Mouse (Mus musculus): ENCODE measurements around the gene Defa35. TPM values are rescaled to one million over a fixed set of nuclear protein-coding genes. Genes with fewer than 3 reads are reported as not detected.
"Not testable (repeated sequence)": the region's sequence is repeated elsewhere in the genome, so short reads cannot be mapped to it uniquely, and the experiment has no call there.

Gene Defa35
- not detected in 2 replicates for polyA plus RNA-seq (2012)

DNA sequence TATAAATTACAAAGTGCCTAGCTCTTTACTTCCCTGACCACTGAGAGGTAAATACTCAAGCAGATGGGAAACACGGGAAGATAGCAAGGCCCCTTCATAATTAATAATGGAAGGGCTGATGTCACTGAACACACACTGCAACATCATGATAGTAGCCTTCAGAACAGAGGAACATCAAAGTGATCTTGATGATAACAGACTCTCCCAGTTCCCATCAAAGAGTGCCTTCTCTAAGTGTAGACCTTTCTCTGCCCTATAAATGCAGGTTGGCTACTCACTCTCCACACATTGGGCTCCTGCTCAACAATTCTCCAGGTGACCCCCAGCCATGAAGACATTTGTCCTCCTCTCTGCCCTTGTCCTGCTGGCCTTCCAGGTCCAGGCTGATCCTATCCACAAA is at the start of gene Defa35:
TSS of gene Defa35 (plus strand) at position 301 of the 400 bp plus-strand sequence.
- not testable (repeated sequence) for H3K27me3 ChIP-seq (ENCODE audit: control insufficient read depth); H3K36me3 ChIP-seq (ENCODE audit: control insufficient read depth); H3K9me3 ChIP-seq (ENCODE audit: control insufficient read depth, low read length); H3K4me1 ChIP-seq (ENCODE audit: control insufficient read depth); H3K4me3 ChIP-seq (replicated peaks)

DNA sequence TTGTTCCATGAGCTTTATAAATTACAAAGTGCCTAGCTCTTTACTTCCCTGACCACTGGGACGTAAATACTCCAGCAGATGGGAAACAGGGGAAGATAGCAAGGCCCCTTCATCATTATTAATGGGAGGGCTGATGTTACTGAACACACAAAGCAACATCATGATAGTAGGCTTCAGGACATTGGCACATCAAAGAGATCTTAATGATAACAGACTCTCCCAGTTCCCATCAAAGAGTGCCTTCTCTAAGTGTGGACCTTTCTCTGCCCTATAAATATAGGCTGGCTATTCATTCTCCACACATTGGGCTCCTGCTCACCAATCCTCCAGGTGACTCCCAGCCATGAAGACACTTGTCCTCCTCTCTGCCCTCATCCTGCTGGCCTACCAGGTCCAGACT is 39.6 kb upstream of the Defa35 start, which contains the start of gene Defa21:
TSS of gene Defa21 (plus strand) at position 301 of the 400 bp plus-strand sequence.
- H3K27me3 ChIP-seq (ENCODE audit: control insufficient read depth); H3K36me3 ChIP-seq (ENCODE audit: control insufficient read depth); H3K9me3 ChIP-seq (ENCODE audit: control insufficient read depth, low read length); H3K4me1 ChIP-seq (ENCODE audit: control insufficient read depth); H3K4me3 ChIP-seq (replicated peaks): not testable (repeated sequence)

DNA sequence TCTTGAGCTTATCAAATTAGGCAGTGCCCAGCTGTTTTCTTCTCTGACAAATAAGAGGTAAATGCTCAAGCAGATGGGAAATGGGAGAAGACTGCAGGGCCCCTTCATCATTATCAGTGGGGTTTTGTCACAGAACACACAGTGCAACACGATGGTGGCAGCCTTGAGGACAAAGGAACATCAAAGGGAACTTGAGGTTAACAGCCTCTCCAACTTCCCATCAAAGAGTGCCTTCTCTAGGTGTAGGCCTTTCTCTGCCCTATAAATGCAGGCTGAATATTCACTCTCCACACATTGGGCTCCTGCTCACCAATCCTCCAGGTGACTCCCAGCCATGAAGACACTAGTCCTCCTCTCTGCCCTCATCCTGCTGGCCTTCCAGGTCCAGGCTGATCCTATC is 10.1 kb upstream of the Defa35 start, which contains the start of gene Defa23:
TSS of gene Defa23 (plus strand) at position 301 of the 400 bp plus-strand sequence.
- H3K36me3 ChIP-seq (ENCODE audit: control insufficient read depth); H3K9me3 ChIP-seq (ENCODE audit: control insufficient read depth, low read length); H3K4me3 ChIP-seq (replicated peaks); H3K27me3 ChIP-seq (ENCODE audit: control insufficient read depth); H3K4me1 ChIP-seq (ENCODE audit: control insufficient read depth): not testable (repeated sequence)

DNA sequence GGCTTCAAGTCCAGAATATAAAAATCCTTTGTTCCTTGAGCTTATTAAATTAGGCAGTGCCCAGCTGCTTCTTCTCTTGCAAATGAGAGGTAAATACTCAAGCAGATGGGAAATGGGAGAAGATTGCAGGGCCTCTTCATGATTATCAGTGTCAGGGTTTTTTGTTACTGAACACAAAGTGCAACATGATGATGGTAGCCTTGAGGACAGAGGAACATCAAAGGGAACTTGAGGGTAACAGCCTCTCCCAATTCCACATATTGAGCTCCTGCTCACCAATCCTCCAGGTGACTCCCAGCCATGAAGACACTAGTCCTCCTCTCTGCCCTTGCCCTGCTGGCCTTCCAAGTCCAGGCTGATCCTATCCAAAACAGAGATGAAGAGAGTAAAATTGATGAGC is 19.3 kb downstream of the Defa35 start, which contains the start of gene Defa25:
TSS of gene Defa25 (plus strand) at position 301 of the 400 bp plus-strand sequence.
- H3K4me1 ChIP-seq (ENCODE audit: control insufficient read depth); H3K4me3 ChIP-seq (replicated peaks); H3K36me3 ChIP-seq (ENCODE audit: control insufficient read depth); H3K9me3 ChIP-seq (ENCODE audit: control insufficient read depth, low read length); H3K27me3 ChIP-seq (ENCODE audit: control insufficient read depth): not testable (repeated sequence)

DNA sequence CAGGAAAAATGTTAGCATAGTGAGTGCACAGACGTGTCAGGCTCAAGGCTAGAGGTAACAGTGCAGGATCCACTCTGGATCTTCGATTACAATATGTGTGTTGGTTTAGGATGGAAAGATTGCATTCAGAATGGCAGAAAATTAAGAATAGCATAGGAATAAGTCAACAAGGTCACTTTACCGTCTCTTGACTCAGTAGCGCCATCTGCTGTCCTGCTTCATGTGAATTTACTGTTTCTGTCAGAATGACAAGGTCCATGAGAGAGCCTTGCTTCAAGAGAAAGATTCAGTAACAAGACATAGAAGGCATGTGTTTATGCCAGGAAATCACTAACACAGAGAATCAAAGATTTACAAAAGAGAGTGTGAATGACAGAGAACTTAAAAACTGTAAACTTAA is 28.3 kb downstream of the Defa35 start:
- Histone ChIP-seq H3K36me3 (ENCODE audit: control insufficient read depth) (no peaks in the 10 kb centered on the region), H3K9me3 (ENCODE audit: control insufficient read depth, low read length) (peaks cover 2% of the 10 kb centered on the region; the same call in 1 of the 2 replicates), H3K4me3 (replicated peaks) (no peak overlapping the region), H3K27me3 (ENCODE audit: control insufficient read depth) (no peaks in the 10 kb centered on the region), H3K4me1 (ENCODE audit: control insufficient read depth) (no peaks in the 10 kb centered on the region)
- TF ChIP-seq TAL1 (IDR thresholded peaks at IDR 0.05; ENCODE audit: low read length) (no peak), GATA1 (IDR thresholded peaks at IDR 0.05; ENCODE audit: low read length) (no peak)

DNA sequence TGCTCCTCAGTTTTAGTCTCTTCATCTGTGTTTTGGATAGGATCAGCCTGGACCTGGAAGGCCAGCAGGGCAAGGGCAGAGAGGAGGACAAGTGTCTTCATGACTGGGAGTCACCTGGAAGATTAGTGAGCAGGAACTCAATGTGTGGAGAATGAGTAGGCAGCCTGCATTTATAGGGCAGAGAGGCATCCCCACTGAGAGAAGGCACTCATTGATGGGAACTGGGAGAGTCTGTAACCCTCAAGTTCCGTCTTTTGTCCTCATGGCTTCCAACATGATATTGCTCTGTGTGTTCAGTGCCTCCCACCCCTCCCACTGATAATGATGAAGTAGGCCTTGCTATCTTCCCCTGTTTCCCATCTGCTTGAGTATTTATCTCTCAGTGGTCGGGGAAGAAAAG is 31.1 kb downstream of the Defa35 start, which contains the start of gene Gm14851:
TSS of gene Gm14851 (minus strand) at position 101 of the 400 bp plus-strand sequence.
- not testable (repeated sequence) for H3K4me3 ChIP-seq (replicated peaks); H3K36me3 ChIP-seq (ENCODE audit: control insufficient read depth); H3K9me3 ChIP-seq (ENCODE audit: control insufficient read depth, low read length); H3K27me3 ChIP-seq (ENCODE audit: control insufficient read depth); H3K4me1 ChIP-seq (ENCODE audit: control insufficient read depth)

Other genes starting within 250 kb of the Defa35 start
- gene Defb33, start 172.4 kb upstream of the Defa35 start, polyA plus RNA-seq (2012), result not detected in 2 replicates
- not detected in 2 replicates for gene Gm15056, start 162.4 kb upstream of the Defa35 start, polyA plus RNA-seq (2012)
- not detected in 2 replicates for gene Gm6040, start 143.0 kb upstream of the Defa35 start, polyA plus RNA-seq (2012)
- not detected in 2 replicates for gene AY761185, start 120.3 kb upstream of the Defa35 start, polyA plus RNA-seq (2012)
- gene Defa21, start 39.5 kb upstream of the Defa35 start, polyA plus RNA-seq (2012), result not detected in 2 replicates
- gene Defa23, start 10.0 kb upstream of the Defa35 start, polyA plus RNA-seq (2012), result not detected in 2 replicates
- not detected in 2 replicates for gene Defa25, start 19.4 kb downstream of the Defa35 start, polyA plus RNA-seq (2012)
- gene Gm14851, start 31.0 kb downstream of the Defa35 start, polyA plus RNA-seq (2012), result not detected in 2 replicates
- not detected in 2 replicates for gene Defa30, start 69.6 kb downstream of the Defa35 start, polyA plus RNA-seq (2012)
- gene Defa22, start 97.2 kb downstream of the Defa35 start, polyA plus RNA-seq (2012), result not detected in 2 replicates
- not detected in 2 replicates for gene Defa31, start 126.6 kb downstream of the Defa35 start, polyA plus RNA-seq (2012)
- gene Gm15293, start 136.5 kb downstream of the Defa35 start, polyA plus RNA-seq (2012), result not detected in 2 replicates
- not detected in 2 replicates for gene Gm15292, start 184.7 kb downstream of the Defa35 start, polyA plus RNA-seq (2012)

All from erythroblast, embryonic 14.5 days (primary cell).